Mouse (Mus musculus) frontal cortex, postnatal 14 days (tissue): ENCODE measurements at regions not wholly inside any gene's neighbourhood (a gene's known extent, or its start where the extent isn't known, plus 50 kb on each side); places are given as distances from the start of the nearest gene placed in this dataset.

ENCODE experiments used
- DNase-seq, 2 experiments: peaks; one replicate each; pipeline ENCODE4 v3.0.0; 2022; ENCODE audit warnings: low spot score in 2 of 2

GRCm38 (mm10) chrX:145758406-145758805, 253.4 kb upstream of the Amot start:
- peak in 1 of 2 experiments; percentile 4 for DNase-seq

GRCm38 (mm10) chrX:145753427-145753826, 248.4 kb upstream of the Amot start:
- DNase-seq = no peak
